8 mouse cellular contexts compared by ENCODE assay signal in genomic region chr6:141249585-141250295, GRCm38 (mm10). TPM values are rescaled to one million over a fixed set of nuclear protein-coding genes. Genes with fewer than 3 reads are reported as not detected.
A peak's percentile ranks its signal among the peaks of the same experiment; 100 is the strongest.
DNase-seq lines count a peak whose midpoint lies in the region; ATAC-seq lines count a peak whose summit lies in the region.

No protein-coding gene starts in this region.

- ATAC-seq in lung, embryonic 16.5 days (ENCODE audit: low read depth) = peak; percentile 94

- H3K27me3 ChIP-seq in hindbrain, embryonic 10.5 days (ENCODE audit: insufficient read depth, poor library complexity, severe bottlenecking) = peaks cover 55% of the 10 kb centered on the region
- no peaks in the 10 kb centered on the region for H3K27me3 ChIP-seq in lung, embryonic 16.5 days (ENCODE audit: control insufficient read depth, insufficient read depth, low read depth, low read length)

- H3K9me3 ChIP-seq in hindbrain, embryonic 10.5 days = no peaks in the 10 kb centered on the region
- no peaks in the 10 kb centered on the region for H3K9me3 ChIP-seq in lung, embryonic 16.5 days (ENCODE audit: control insufficient read depth, low read length)

- H3K36me3 ChIP-seq in hindbrain, embryonic 10.5 days = no peaks in the 10 kb centered on the region
- H3K36me3 ChIP-seq in lung, embryonic 16.5 days (ENCODE audit: control insufficient read depth, insufficient read depth, low read length) = no peaks in the 10 kb centered on the region

- H3K4me1 ChIP-seq in hindbrain, embryonic 10.5 days (replicated peaks) = peaks cover 22% of the 10 kb centered on the region
- no peaks in the 10 kb centered on the region; the same call in 1 of the 2 replicates for H3K4me1 ChIP-seq in lung, embryonic 16.5 days (replicated peaks; ENCODE audit: control insufficient read depth, insufficient read depth, low read length)

- peak overlapping the region; percentile 70 for H3K4me3 ChIP-seq in hindbrain, embryonic 10.5 days
- H3K4me3 ChIP-seq in lung, embryonic 16.5 days (ENCODE audit: low read length) = peak overlapping the region; percentile 69

- peak overlapping the region; percentile 75 for H3K9ac ChIP-seq in lung, embryonic 16.5 days (ENCODE audit: low read length)

- peak overlapping the region; percentile 85 for H3K27ac ChIP-seq in hindbrain, embryonic 10.5 days
- H3K27ac ChIP-seq in lung, embryonic 16.5 days (ENCODE audit: low read length) = peak overlapping the region; percentile 82

- peak; percentile 50 to 69 for DNase-seq in adrenal gland, adult (ENCODE audit: inconsistent age in 2 of 2, low spot score in 1 of 2)
- DNase-seq in cerebellum, postnatal 14 days = peak; percentile 72 to 74
- DNase-seq in frontal cortex, postnatal 25 days (ENCODE audit: low spot score in 2 of 2) = peak; percentile 27 to 32
- DNase-seq in hindbrain, embryonic 10.5 days (ENCODE audit: low spot score) = peak; percentile 75
- DNase-seq in layer of hippocampus, postnatal 14 days (ENCODE audit: low spot score in 2 of 2) = peak; percentile 28 to 39
- DNase-seq in right cerebral cortex, adult 2 months (ENCODE audit: low spot score in 2 of 2) = peak; percentile 36 to 38
- DNase-seq in natural killer cell, adult 2 months (ENCODE audit: low spot score in 2 of 2) = no peak

- WGBS in hindbrain, embryonic 10.5 days = under 1% methylated on average over 68 of the region's 68 CpGs
- under 1% methylated on average over 57 of the region's 68 CpGs for WGBS in lung, embryonic 16.5 days

- peak overlapping the region; percentile 93 for H3K4me2 ChIP-seq in lung, embryonic 16.5 days (ENCODE audit: low read depth, low read length)

RNA-seq across cellular contexts. Expression of gene Pde3a, which starts 0.7 kb away (rescaled TPM):
- polyA plus RNA-seq in hindbrain, embryonic 10.5 days (2016; fragmentation: Nextera tagmentation; extraction: Ambion mirVana) = 1.1 TPM in 2 replicates
- total RNA-seq in layer of hippocampus, postnatal 14 days (2021) = 1 to 10 TPM; 4.2 to 5.1 TPM
- 4.4 and 4.8 TPM in 2 replicates for polyA plus RNA-seq in lung, embryonic 16.5 days (2015; fragmentation: Nextera tagmentation; extraction: Ambion mirVana)

Comparison
In these comparisons a context has a peak if more than half of its experiments do, and no peak if none do; other contexts are left out.
1. DNase-seq: peak in adrenal gland, adult (2 of 2), cerebellum, postnatal 14 days (2 of 2), frontal cortex, postnatal 25 days (2 of 2), hindbrain, embryonic 10.5 days (single experiment), layer of hippocampus, postnatal 14 days (2 of 2) and right cerebral cortex, adult 2 months (2 of 2); none in natural killer cell, adult 2 months (0 of 2).